Mouse (Mus musculus) limb, embryonic 13.5 days (tissue): ENCODE measurements at regions not wholly inside any gene's neighbourhood (a gene's known extent, or its start where the extent isn't known, plus 50 kb on each side); places are given as distances from the start of the nearest gene placed in this dataset.

Experiments used
- ATAC-seq: fragments of 200-750 bp; cut with Nextera tagmentation; 2 replicates; pipeline ENCODE4 v1.8.0; 2017; ENCODE audit warnings: low read depth, moderate number of reproducible peaks, moderate TSS enrichment; ENCODE audit not compliant: low FRiP score
- H3K27ac ChIP-seq: fragments of 300-500 bp; sonication (generic); 2 replicates; pipeline ENCODE4 v1.5.1; 2015; ENCODE audit warnings: inconsistent platforms, mild to moderate bottlenecking, moderate library complexity
- H3K27me3 ChIP-seq: fragments of 300-500 bp; sonication (generic); 2 replicates; pipeline ENCODE4 v1.6.1; 2015; ENCODE audit warnings: mild to moderate bottlenecking, inconsistent platforms
- H3K36me3 ChIP-seq: fragments of 300-500 bp; sonication (generic); 2 replicates; pipeline ENCODE4 v1.6.1; 2015; ENCODE audit warnings: inconsistent platforms, mild to moderate bottlenecking, moderate library complexity
- H3K4me1 ChIP-seq: fragments of 300-500 bp; sonication (generic); 2 replicates; pipeline ENCODE4 v1.6.1; 2015; ENCODE audit warnings: inconsistent platforms
- H3K4me2 ChIP-seq: fragments of 300-500 bp; sonication (generic); replicated peaks from 2 replicates; pipeline ENCODE4 v1.6.1; 2015; ENCODE audit warnings: inconsistent platforms, mild to moderate bottlenecking, moderate library complexity
- H3K4me3 ChIP-seq: fragments of 300-500 bp; sonication (generic); 2 replicates; pipeline ENCODE4 v1.5.1; 2015; ENCODE audit warnings: moderate library complexity, mild to moderate bottlenecking, inconsistent platforms
- H3K9ac ChIP-seq: fragments of 300-500 bp; sonication (generic); 2 replicates; pipeline ENCODE4 v1.6.1; 2015; ENCODE audit warnings: mild to moderate bottlenecking, inconsistent platforms
- H3K9me3 ChIP-seq: fragments of 300-500 bp; sonication (generic); 2 replicates; pipeline ENCODE4 v1.6.1; 2016; ENCODE audit warnings: inconsistent platforms
- WGBS: fragments of 180-500 bp; shearing (Covaris S2); methylation state at CpG from one replicate; pipeline ENCODE4 v1.1.7; 2015; 5-methylcytosine and 5-hydroxymethylcytosine counted together

DNA sequence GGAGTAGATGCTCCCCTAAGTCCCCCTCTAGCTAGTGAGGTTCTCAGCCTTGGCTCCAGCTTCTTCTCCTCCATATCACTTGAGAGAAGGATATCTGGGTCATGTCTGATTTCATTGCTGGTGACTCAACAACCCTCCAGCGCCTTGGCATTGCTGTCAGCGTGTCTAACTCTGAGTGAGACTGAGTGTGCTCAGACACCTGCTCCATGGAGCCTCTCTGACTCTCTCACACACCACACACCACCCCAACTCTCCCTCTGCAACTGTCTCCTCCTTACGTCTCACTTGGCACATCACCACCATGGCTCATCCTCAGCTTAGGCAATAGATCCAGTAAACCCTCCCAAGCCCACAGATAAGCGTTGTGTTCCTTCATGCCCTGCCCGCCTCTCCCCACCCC lies 260.0 kb downstream of the Rps15a start:
- no peak overlapping the region for H3K9ac ChIP-seq
- 89% methylated on average over 5 of the region's 5 CpGs for WGBS
- H3K9me3 ChIP-seq, result no peaks in the 10 kb centered on the region
- no peak overlapping the region for H3K27ac ChIP-seq
- no peak overlapping the region for H3K4me2 ChIP-seq
- no peak overlapping the region for H3K4me3 ChIP-seq
- no peaks in the 10 kb centered on the region for H3K36me3 ChIP-seq
- H3K27me3 ChIP-seq, result no peaks in the 10 kb centered on the region
- no peaks in the 10 kb centered on the region for H3K4me1 ChIP-seq
- no peak for ATAC-seq

DNA sequence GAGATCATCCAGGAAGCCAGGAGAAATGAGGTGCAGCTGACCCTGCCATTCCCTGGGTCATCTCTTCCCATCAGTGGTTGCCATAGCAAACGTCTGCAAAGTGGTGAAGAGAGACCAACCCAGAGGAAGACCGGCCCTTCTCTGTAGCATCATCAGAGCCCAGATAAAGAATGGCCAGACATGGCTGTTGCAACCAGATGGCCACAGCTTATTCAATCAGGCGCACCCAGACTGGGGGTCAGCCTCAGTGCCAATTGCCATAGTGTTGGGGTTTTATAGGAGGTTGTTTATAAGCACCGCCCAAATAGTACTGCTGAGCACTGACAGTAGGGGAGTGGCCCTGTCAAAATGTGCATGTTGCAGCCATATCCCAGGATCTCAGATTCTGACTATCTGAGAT lies 262.3 kb downstream of the Rps15a start:
- H3K4me3 ChIP-seq, result no peak overlapping the region
- H3K4me1 ChIP-seq, result no peaks in the 10 kb centered on the region
- H3K27me3 ChIP-seq, result no peaks in the 10 kb centered on the region
- H3K9me3 ChIP-seq, result no peaks in the 10 kb centered on the region
- H3K27ac ChIP-seq, result no peak overlapping the region
- no peak for ATAC-seq
- WGBS, result 56% methylated on average over 4 of the region's 4 CpGs
- no peak overlapping the region for H3K9ac ChIP-seq
- H3K4me2 ChIP-seq, result no peak overlapping the region
- H3K36me3 ChIP-seq, result no peaks in the 10 kb centered on the region

DNA sequence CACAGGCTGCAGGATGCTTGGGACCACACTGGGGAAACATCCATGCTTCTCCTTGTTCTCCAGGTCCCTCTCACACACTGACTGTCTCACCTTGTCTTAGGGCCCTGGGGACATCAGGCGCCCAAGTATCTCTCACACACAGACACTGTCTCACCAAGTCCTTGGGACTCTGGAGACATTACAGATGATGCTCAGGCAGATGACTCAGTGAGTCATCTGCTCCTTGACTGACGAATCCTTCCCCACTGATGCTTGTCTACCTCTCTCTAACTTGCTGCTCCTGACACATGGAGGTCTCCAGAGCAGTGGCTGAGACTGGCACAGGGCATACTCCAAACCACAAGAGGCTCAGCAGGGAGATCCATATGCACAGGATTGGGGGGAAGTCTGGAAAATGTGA lies 263.1 kb downstream of the Rps15a start:
- H3K4me1 ChIP-seq, result no peaks in the 10 kb centered on the region
- ATAC-seq, result no peak
- H3K4me2 ChIP-seq, result no peak overlapping the region
- no peaks in the 10 kb centered on the region for H3K9me3 ChIP-seq
- H3K4me3 ChIP-seq, result no peak overlapping the region
- H3K27me3 ChIP-seq, result no peaks in the 10 kb centered on the region
- WGBS, result 76% methylated on average over 2 of the region's 2 CpGs
- H3K36me3 ChIP-seq, result no peaks in the 10 kb centered on the region
- H3K27ac ChIP-seq, result no peak overlapping the region
- no peak overlapping the region for H3K9ac ChIP-seq

DNA sequence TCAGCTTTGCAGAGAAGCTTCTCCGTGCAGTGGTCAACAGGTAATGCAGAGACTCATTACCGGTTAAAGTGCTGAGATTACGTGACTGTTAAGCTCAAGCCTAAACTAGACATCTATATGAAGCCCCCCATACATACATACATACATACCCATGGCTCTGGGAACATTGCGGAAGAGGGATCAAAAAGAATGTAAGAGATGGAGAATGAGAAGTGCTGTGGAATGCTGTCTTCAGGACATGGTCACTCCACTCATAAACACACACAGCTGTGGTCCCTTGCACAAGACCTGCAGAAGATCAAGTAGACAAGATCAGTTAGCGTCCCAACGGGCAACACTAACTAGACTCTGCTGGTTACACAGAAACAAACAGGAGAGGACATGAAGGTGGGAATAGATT lies 265.2 kb downstream of the Rps15a start:
- no peak overlapping the region for H3K9ac ChIP-seq
- H3K36me3 ChIP-seq, result no peaks in the 10 kb centered on the region
- no peaks in the 10 kb centered on the region for H3K9me3 ChIP-seq
- no peak overlapping the region for H3K27ac ChIP-seq
- no peak overlapping the region for H3K4me2 ChIP-seq
- no peak for ATAC-seq
- H3K4me1 ChIP-seq, result no peaks in the 10 kb centered on the region
- no peaks in the 10 kb centered on the region for H3K27me3 ChIP-seq
- WGBS, result 96% methylated on average over 6 of the region's 6 CpGs
- no peak overlapping the region for H3K4me3 ChIP-seq

DNA sequence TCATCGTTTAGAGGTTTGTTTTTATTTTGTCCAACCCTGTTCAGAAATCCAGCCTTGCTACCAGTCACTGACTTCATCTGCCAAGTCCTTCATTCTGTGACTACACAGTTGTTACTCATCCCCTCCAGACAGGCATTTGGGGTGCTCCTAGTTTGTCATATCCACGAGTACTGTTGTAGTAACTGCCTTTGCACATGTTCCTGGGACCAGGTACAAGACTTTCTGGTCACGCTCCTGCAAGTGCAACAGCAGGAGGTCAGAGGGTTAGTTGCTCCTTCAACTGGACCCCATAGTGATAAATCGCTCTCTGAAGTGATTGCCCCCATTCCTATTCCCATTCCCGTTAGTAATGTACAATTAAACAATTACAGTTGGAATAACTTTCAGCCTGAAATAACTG lies 269.9 kb downstream of the Rps15a start:
- Histone ChIP-seq H3K4me1 (no peaks in the 10 kb centered on the region), H3K4me2 (no peak overlapping the region), H3K27me3 (no peaks in the 10 kb centered on the region), H3K27ac (no peak overlapping the region), H3K36me3 (no peaks in the 10 kb centered on the region), H3K9me3 (no peaks in the 10 kb centered on the region), H3K4me3 (no peak overlapping the region), H3K9ac (no peak overlapping the region)
- ATAC-seq, result no peak
- WGBS, result 83% methylated on average over 5 of the region's 5 CpGs

DNA sequence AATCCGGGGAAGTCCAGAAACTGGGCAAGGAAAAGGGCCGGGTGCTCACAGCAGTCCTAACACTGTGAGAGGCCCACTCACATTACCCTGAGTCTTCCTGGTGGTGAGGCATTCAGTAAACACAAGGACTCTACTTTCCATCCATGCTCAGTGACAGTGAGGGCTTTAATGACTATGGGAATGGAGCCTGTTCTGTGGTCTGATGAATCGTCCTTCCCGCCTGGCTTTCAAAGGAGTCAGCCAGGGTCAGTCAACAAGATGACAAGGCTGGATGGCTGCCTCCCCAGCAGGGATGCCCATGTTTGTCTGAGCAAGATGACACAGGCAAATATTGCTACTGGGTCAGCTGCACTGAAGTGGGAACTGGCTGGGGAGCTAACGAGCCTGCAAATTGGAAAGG lies 273.2 kb downstream of the Rps15a start:
- Histone ChIP-seq H3K4me2 (no peak overlapping the region), H3K4me1 (no peaks in the 10 kb centered on the region), H3K27ac (no peak overlapping the region), H3K36me3 (no peaks in the 10 kb centered on the region), H3K9ac (no peak overlapping the region), H3K9me3 (no peaks in the 10 kb centered on the region), H3K4me3 (no peak overlapping the region), H3K27me3 (no peaks in the 10 kb centered on the region)
- ATAC-seq, result no peak
- 28% methylated on average over 5 of the region's 5 CpGs for WGBS

DNA sequence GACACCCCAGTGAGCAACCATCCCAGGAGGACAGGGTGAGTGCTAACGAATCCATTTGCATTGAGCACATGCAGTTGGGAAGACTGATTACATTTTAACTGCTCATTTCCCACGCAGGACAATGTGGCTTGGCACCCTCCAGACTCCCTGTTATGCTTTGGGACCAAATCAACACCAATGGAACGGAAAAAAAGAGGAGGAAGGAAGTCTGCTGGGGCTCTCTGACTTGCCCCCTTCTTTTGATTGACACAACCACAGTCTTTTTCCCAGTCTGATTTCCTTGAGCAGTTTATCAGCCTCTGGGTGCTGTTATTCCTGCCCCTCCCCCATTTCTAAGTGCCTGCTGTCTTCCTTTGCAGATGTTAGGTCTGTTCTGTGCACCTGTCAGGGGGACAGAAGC lies 321.0 kb downstream of the Rps15a start:
- no peaks in the 10 kb centered on the region for H3K9me3 ChIP-seq
- WGBS, result 40% methylated on average over 3 of the region's 3 CpGs
- no peak for ATAC-seq
- H3K4me3 ChIP-seq, result no peak overlapping the region
- no peaks in the 10 kb centered on the region for H3K4me1 ChIP-seq
- H3K9ac ChIP-seq, result no peak overlapping the region
- no peak overlapping the region for H3K27ac ChIP-seq
- no peaks in the 10 kb centered on the region for H3K27me3 ChIP-seq
- no peaks in the 10 kb centered on the region for H3K36me3 ChIP-seq
- no peak overlapping the region for H3K4me2 ChIP-seq

DNA sequence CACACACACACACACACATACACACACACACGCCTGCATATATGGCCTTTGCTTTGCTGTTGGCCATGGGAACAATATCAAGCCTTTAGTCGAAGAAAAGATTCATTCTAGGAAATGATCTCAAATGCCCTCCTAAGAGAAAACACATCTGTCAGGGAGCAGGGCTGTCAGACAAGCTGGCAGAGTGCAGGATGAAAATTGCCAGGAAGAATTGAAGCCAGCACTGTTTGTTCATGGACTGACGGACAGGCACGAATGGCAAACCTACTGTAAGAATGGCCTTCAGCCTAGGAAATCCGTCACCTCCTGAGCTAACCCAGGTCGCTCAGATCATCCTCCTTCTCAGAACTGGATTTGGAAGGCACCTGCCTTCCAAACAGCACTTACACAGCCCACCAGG lies 322.0 kb downstream of the Rps15a start:
- Histone ChIP-seq H3K9me3 (no peaks in the 10 kb centered on the region), H3K4me1 (no peaks in the 10 kb centered on the region), H3K4me2 (no peak overlapping the region), H3K27me3 (no peaks in the 10 kb centered on the region), H3K4me3 (no peak overlapping the region), H3K27ac (no peak overlapping the region), H3K36me3 (no peaks in the 10 kb centered on the region), H3K9ac (no peak overlapping the region)
- 78% methylated on average over 6 of the region's 6 CpGs for WGBS
- ATAC-seq, result no peak

DNA sequence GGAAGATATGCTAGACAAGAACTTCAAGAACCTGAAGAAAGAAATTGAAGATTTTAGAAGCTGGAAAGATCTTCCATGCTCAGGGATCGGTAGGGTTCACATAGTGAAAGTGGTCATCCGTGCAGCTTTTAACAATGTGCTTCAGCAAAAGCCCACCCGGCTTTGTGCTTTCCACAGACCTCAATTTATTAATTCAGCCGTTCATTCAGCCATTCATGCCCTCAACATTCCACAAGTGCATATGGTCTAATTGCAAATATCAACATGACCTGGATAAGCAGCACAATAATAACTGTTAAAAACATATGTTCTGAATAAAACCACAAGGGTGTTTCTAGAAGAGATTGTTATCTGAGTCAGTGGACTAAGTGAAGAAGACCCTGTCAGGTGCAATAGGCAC lies 323.5 kb downstream of the Rps15a start:
- Histone ChIP-seq H3K4me1 (no peaks in the 10 kb centered on the region), H3K4me3 (no peak overlapping the region), H3K27me3 (no peaks in the 10 kb centered on the region), H3K27ac (no peak overlapping the region), H3K9me3 (no peaks in the 10 kb centered on the region), H3K9ac (no peak overlapping the region), H3K36me3 (no peaks in the 10 kb centered on the region), H3K4me2 (no peak overlapping the region)
- 85% methylated on average over 4 of the region's 4 CpGs for WGBS
- ATAC-seq, result no peak

DNA sequence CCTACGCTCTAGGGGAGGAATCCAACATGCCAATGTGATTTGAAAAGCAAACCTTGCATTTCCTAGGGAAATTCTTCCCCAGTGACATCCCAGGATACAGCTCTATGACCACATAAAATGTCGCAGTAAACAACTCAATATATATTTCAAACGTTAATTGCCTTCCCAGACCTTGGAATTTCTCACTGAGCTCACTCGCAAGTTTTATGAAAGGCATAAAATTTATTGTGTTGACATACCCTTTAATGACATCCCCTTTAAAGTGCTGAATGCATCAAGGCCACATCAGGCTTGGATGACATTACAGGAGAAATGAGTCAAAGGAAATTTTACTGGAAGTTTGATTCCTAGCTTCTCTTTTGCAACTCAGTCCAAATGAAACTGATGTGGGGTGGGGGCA lies 337.0 kb downstream of the Rps15a start:
- 26% methylated on average over 4 of the region's 4 CpGs for WGBS
- Histone ChIP-seq H3K9me3 (no peaks in the 10 kb centered on the region), H3K27me3 (no peaks in the 10 kb centered on the region), H3K27ac (no peak overlapping the region), H3K4me2 (no peak overlapping the region), H3K36me3 (no peaks in the 10 kb centered on the region), H3K4me3 (no peak overlapping the region), H3K4me1 (no peaks in the 10 kb centered on the region), H3K9ac (no peak overlapping the region)
- no peak for ATAC-seq

DNA sequence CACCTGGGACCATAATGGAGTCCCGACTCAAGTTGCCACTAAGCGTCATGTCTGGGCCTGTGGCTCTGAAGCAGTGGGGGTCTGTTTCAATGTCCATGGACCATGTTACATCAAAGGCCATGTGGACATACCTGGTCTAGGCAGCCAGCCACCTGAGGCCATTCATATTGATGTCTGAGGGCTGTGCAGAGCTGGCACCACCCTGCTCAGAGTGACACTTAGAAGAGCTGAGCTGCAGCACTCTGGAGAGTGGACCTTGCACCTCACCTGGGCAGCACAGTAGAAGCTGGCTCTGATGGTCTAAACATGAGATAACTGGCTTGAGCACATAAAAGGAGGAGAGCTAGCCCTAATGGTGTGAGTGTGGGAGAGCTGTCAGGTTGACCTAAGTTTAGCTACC lies 338.1 kb downstream of the Rps15a start:
- Histone ChIP-seq H3K4me1 (no peaks in the 10 kb centered on the region), H3K9ac (no peak overlapping the region), H3K27me3 (no peaks in the 10 kb centered on the region), H3K27ac (no peak overlapping the region), H3K4me2 (no peak overlapping the region), H3K4me3 (no peak overlapping the region), H3K9me3 (0 out of 2 replicates have a peak, but pooled peaks cover under 1% of the 10 kb centered on the region), H3K36me3 (no peaks in the 10 kb centered on the region)
- 89% methylated on average over 2 of the region's 2 CpGs for WGBS
- no peak for ATAC-seq

DNA sequence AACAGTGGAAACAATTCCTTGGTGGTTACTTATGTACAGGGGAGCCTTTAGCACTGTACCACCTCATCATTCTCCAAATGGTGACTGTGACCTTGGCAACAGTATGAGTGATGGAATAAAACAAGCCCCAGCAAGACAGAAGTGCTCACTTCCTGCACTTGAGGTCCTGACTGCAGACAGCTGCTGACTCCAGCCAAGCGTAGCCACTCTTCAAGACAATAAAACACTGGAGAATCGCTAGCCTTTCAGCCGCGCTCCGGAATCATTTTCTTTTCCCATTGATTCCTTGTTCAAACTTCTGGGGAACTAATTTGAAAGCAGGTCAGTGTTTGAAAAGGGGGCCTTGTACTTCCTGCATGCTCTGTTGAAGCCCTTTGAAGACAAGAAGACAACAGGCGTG lies 344.2 kb downstream of the Rps15a start:
- no peak overlapping the region for H3K4me2 ChIP-seq
- no peak overlapping the region for H3K4me3 ChIP-seq
- no peak overlapping the region for H3K27ac ChIP-seq
- H3K27me3 ChIP-seq, result no peaks in the 10 kb centered on the region
- peaks cover 9% of the 10 kb centered on the region; the same call in 1 of the 2 replicates for H3K9me3 ChIP-seq
- no peaks in the 10 kb centered on the region for H3K4me1 ChIP-seq
- ATAC-seq, result no peak
- WGBS, result 81% methylated on average over 6 of the region's 6 CpGs
- H3K9ac ChIP-seq, result no peak overlapping the region
- H3K36me3 ChIP-seq, result no peaks in the 10 kb centered on the region

DNA sequence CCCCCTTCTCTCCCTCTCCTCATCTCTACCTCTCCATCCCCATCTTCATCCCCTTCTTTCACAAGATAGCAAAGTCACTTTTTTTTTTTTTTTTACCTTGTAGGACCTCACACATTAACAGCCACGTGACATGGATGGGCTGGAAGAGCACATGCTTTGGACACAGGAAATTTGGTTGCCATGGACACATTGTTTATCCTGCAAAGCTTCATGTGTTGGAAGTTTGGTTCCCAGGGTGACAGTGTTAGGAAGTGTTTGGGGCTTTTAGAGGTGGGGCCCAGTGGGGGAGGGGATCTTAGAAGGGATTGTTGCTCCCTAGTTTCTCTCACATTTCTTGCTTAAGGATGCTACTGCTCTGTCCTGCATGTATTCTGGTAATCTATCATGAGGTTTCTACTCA lies 356.5 kb downstream of the Rps15a start:
- ATAC-seq, result no peak
- Histone ChIP-seq H3K27ac (no peak overlapping the region), H3K4me1 (no peaks in the 10 kb centered on the region), H3K27me3 (no peaks in the 10 kb centered on the region), H3K36me3 (no peaks in the 10 kb centered on the region), H3K4me3 (no peak overlapping the region), H3K4me2 (no peak overlapping the region), H3K9ac (no peak overlapping the region), H3K9me3 (no peaks in the 10 kb centered on the region)
- 41% methylated on average over 1 of the region's 1 CpGs for WGBS

DNA sequence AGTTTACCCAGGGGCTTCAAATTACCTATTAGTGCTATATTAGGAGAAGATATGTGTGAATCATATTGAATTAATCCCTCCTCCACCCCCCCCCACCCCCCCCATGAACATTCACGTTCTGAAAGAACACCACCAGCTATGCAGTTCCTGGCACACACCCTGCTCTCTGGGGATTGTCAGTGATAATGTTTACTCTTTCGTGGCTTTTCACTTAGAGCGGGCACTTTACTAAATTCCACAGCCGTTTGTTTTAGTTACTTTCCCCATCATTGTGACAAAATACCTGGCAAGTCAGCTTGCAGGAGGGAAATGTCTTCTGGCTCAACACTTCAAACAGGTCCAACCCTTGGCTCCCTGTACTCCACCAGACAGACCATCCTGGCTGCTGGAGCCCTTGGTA lies 359.0 kb downstream of the Rps15a start:
- Histone ChIP-seq H3K36me3 (no peaks in the 10 kb centered on the region), H3K9ac (no peak overlapping the region), H3K4me1 (peaks cover 12% of the 10 kb centered on the region; the same call in 1 of the 2 replicates), H3K4me3 (no peak overlapping the region), H3K27me3 (no peaks in the 10 kb centered on the region), H3K27ac (no peak overlapping the region), H3K4me2 (no peak overlapping the region), H3K9me3 (no peaks in the 10 kb centered on the region)
- WGBS, result 33% methylated on average over 4 of the region's 4 CpGs
- no peak for ATAC-seq
